Mouse (Mus musculus) spleen, adult 12 weeks (tissue): ENCODE measurements around the gene Vmn1r26.
"Not testable (repeated sequence)": the region's sequence is repeated elsewhere in the genome, so short reads cannot be mapped to it uniquely, and the experiment has no call there.

ENCODE experiments used
- DNase-seq: peaks from one replicate; pipeline ENCODE4 v3.0.0; 2022; ENCODE audit warnings: low spot score

The Vmn1r26 gene

GRCm38 (mm10) chr6:58015059-58015458 lies at the start of gene Vmn1r26:
Gene Vmn1r26 (minus strand): TSS chr6:58015159.
- DNase-seq, result no peak

GRCm38 (mm10) chr6:58044025-58044424 lies 29.1 kb upstream of the Vmn1r26 start:
- DNase-seq, result no peak

- not testable (repeated sequence) for DNase-seq
These were observed 2.5 kb upstream of the Vmn1r26 start for GRCm38 (mm10) chr6:58017478-58017877.

- no peak for DNase-seq
These were observed 34.2 kb downstream of the Vmn1r26 start, which contains the start of gene Vmn1r25 for GRCm38 (mm10) chr6:57980710-57981109. Gene Vmn1r25 (minus strand): TSS chr6:57980810.

- DNase-seq, result not testable (repeated sequence)
These were observed 53.6 kb downstream of the Vmn1r26 start, which contains the start of gene Vmn1r24 for GRCm38 (mm10) chr6:57961403-57961802. Gene Vmn1r24 (minus strand): TSS chr6:57961503.
